Mouse (Mus musculus) splenic B cell, adult 2 months (primary cell): ENCODE measurements around the gene Borcs7.
A peak's percentile ranks its signal among the peaks of the same experiment; 100 is the strongest.

Experiments
- DNase-seq: peaks from one replicate; pipeline ENCODE4 v3.0.0-alpha.2; 2011; ENCODE audit warnings: low read depth, low spot score
- H3K27me3 ChIP-seq: 2 replicates; pipeline ENCODE4 v1.6.1; 2012; ENCODE audit warnings: mild to moderate bottlenecking, low read length, moderate library complexity, mixed read lengths; ENCODE audit not compliant: control insufficient read depth, poor library complexity, insufficient read depth, severe bottlenecking
- H3K36me3 ChIP-seq: 2 replicates; pipeline ENCODE4 v1.6.1; 2012; ENCODE audit warnings: mild to moderate bottlenecking, low read length, moderate library complexity, mixed read lengths; ENCODE audit not compliant: control insufficient read depth, poor library complexity, insufficient read depth, severe bottlenecking

Gene Borcs7

GRCm38 (mm10) chr19:46690387-46690786, 681 bp downstream of the Borcs7 start:
- no peaks in the 10 kb centered on the region; the same call in 1 of the 2 replicates for H3K36me3 ChIP-seq
- no peak for DNase-seq
- no peaks in the 10 kb centered on the region for H3K27me3 ChIP-seq

- no peak for DNase-seq
- no peaks in the 10 kb centered on the region; the same call in 1 of the 2 replicates for H3K36me3 ChIP-seq
These were observed 1.4 kb downstream of the Borcs7 start for GRCm38 (mm10) chr19:46691078-46691477.

GRCm38 (mm10) chr19:46693146-46693545, 3.4 kb downstream of the Borcs7 start:
- H3K36me3 ChIP-seq, result no peaks in the 10 kb centered on the region; the same call in 1 of the 2 replicates
- no peaks in the 10 kb centered on the region for H3K27me3 ChIP-seq
- DNase-seq, result no peak

More at GRCm38 (mm10) chr19:46691078-46691477, 1.4 kb downstream of the Borcs7 start:
- H3K27me3 ChIP-seq, result no peaks in the 10 kb centered on the region

- no peak for DNase-seq
- Histone ChIP-seq H3K36me3 (no peaks in the 10 kb centered on the region; the same call in 1 of the 2 replicates), H3K27me3 (no peaks in the 10 kb centered on the region)
These were observed 6.8 kb downstream of the Borcs7 start for GRCm38 (mm10) chr19:46696482-46696881.

GRCm38 (mm10) chr19:46696943-46697342, 7.2 kb downstream of the Borcs7 start:
- Histone ChIP-seq H3K36me3 (no peaks in the 10 kb centered on the region; the same call in 1 of the 2 replicates), H3K27me3 (no peaks in the 10 kb centered on the region)
- no peak for DNase-seq

- DNase-seq, result peak; percentile 85
- Histone ChIP-seq H3K36me3 (no peaks in the 10 kb centered on the region; the same call in 1 of the 2 replicates), H3K27me3 (no peaks in the 10 kb centered on the region)
These were observed 8.3 kb downstream of the Borcs7 start for GRCm38 (mm10) chr19:46697840-46698517.

- Histone ChIP-seq H3K27me3 (no peaks in the 10 kb centered on the region), H3K36me3 (no peaks in the 10 kb centered on the region; the same call in 1 of the 2 replicates)
- peak; percentile 55 for DNase-seq
These were observed 9.3 kb downstream of the Borcs7 start for GRCm38 (mm10) chr19:46699011-46699481.

- no peak for DNase-seq
- Histone ChIP-seq H3K27me3 (no peaks in the 10 kb centered on the region), H3K36me3 (no peaks in the 10 kb centered on the region)
These were observed 11.4 kb downstream of the Borcs7 start for GRCm38 (mm10) chr19:46701156-46701555.

- Histone ChIP-seq H3K36me3 (no peaks in the 10 kb centered on the region), H3K27me3 (no peaks in the 10 kb centered on the region)
- DNase-seq, result peak; percentile 49
These were observed 16.2 kb downstream of the Borcs7 start for GRCm38 (mm10) chr19:46705779-46706495.

- Histone ChIP-seq H3K27me3 (no peaks in the 10 kb centered on the region), H3K36me3 (no peaks in the 10 kb centered on the region)
- no peak for DNase-seq
These were observed 17.0 kb downstream of the Borcs7 start for GRCm38 (mm10) chr19:46706540-46707295.

GRCm38 (mm10) chr19:46707296-46708151, 17.8 kb downstream of the Borcs7 start, which contains the start of gene As3mt:
Gene As3mt, plus strand, starts transcription at chr19:46707458.
- peak; percentile 30 for DNase-seq
- no peaks in the 10 kb centered on the region for H3K27me3 ChIP-seq
- H3K36me3 ChIP-seq, result no peaks in the 10 kb centered on the region

- Histone ChIP-seq H3K27me3 (no peaks in the 10 kb centered on the region), H3K36me3 (no peaks in the 10 kb centered on the region)
- DNase-seq, result no peak
These were observed 20.9 kb downstream of the Borcs7 start for GRCm38 (mm10) chr19:46710614-46711013.

GRCm38 (mm10) chr19:46714234-46714633, 24.5 kb downstream of the Borcs7 start:
- DNase-seq, result no peak
- Histone ChIP-seq H3K27me3 (no peaks in the 10 kb centered on the region), H3K36me3 (no peaks in the 10 kb centered on the region)

GRCm38 (mm10) chr19:46715016-46715415, 25.3 kb downstream of the Borcs7 start:
- Histone ChIP-seq H3K36me3 (no peaks in the 10 kb centered on the region; the same call in 1 of the 2 replicates), H3K27me3 (no peaks in the 10 kb centered on the region)
- DNase-seq, result no peak
